Mouse (Mus musculus) MEL-GATA-1-ER (cell line): ENCODE measurements around the gene C130026I21Rik.
"Not testable (repeated sequence)": the region's sequence is repeated elsewhere in the genome, so short reads cannot be mapped to it uniquely, and the experiment has no call there.

ENCODE experiments used
- DNase-seq: peaks from one replicate; pipeline ENCODE4 v3.0.0-alpha.2; 2012; ENCODE audit warnings: low read depth; ENCODE audit errors: extremely low read depth

C130026I21Rik gene

GRCm38 (mm10) chr1:85270466-85270865 is at the start of gene C130026I21Rik:
C130026I21Rik (minus strand) TSS chr1:85270566.
- not testable (repeated sequence) for DNase-seq

DNA sequence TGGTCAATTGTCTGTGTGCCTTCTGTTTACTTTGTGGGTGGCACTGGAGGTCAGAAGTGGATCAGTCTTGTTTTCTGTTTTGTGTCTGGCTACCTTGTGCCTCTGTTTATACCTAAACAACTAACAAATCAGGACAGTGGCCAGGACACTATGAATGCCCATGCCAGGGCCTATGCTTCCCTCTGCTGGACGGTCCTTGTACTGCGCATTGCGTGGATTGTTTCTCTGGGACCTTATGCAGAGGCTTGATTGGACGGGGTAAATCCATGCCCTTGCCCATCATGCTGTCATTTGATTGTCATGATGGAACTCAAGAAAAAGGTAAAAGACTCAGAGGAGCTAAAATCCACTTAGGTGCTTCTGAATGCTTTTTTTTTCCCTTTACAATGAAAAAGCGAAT is 16.7 kb upstream of the C130026I21Rik start:
- DNase-seq = not testable (repeated sequence)

- DNase-seq = not testable (repeated sequence)
These were observed 6.1 kb upstream of the C130026I21Rik start for GRCm38 (mm10) chr1:85276421-85276820.

DNA sequence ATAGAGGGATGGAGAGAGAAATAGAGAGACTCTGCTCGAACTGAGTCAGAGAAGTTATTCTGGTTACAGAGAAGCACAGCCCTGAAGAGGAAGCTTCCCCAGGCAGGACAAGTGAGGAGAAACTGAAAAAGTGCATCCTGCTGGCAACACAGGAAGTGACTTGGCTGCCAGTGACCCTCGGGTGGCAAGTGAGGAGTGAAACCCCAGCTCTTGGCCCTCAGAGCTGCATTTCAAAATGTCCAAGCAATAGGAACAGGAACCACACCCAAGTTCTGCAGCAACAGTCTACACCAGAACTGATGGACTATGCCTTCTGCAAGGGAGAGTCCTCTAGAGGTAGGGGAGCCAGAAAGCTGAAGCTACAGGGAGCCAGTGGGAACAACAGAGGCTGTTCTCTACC is 11.7 kb downstream of the C130026I21Rik start:
- DNase-seq = not testable (repeated sequence)

DNA sequence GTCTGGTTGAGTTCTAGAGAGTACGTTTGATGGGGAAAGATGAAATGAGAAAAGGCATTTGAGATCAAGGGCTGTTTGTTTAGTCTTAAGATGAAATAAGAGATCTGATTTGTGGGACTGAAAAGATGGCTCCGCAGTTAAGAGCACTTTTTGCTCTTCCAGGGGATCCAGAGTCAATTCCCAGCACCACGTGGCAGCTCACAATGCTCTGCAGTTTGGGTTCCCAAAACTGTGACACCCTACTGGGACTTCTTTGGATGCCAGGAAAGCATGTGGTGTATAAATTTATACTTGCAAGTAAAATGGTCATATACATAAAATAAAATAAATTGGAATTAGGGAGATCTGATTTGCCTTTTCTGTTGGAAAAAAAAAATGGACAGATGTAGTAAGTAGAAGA is 15.1 kb downstream of the C130026I21Rik start:
- not testable (repeated sequence) for DNase-seq

DNA sequence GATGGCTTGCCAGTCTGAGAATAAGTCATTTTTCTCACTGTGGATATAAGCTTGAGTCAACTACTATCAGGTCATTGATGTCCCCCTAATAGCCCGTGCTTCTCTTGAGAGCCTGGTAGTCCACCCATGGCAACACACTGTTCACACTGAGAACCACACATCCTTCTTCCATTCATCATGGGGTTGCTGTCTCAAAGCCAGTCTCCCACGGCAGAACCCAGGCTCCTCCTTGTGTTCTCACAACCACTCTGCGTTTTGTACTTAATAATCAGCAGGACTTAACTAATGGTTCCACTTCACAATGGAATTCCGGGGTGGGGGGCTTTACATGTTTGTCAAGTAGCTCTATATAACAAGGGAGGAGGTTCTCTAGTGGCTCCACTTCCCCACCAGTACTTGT is 19.2 kb downstream of the C130026I21Rik start:
- not testable (repeated sequence) for DNase-seq

DNA sequence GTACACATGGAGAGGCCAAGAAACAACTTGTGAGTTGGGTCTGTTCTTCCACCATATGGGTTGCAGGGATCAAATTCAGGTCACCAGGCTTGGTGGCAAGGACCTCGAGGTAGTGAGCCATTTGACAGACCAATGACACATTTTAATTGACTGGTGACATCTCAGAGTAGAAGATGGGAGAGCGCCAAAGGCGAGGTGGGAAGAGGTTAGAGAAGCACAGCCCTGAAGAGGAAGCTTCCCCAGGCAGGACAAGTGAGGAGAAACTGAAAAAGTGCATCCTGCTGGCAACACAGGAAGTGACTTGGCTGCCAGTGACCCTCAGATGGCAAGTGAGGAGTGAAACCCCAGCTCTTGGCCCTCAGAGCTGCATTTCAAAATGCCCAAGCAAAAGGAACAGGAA is 21.4 kb downstream of the C130026I21Rik start:
- not testable (repeated sequence) for DNase-seq

DNA sequence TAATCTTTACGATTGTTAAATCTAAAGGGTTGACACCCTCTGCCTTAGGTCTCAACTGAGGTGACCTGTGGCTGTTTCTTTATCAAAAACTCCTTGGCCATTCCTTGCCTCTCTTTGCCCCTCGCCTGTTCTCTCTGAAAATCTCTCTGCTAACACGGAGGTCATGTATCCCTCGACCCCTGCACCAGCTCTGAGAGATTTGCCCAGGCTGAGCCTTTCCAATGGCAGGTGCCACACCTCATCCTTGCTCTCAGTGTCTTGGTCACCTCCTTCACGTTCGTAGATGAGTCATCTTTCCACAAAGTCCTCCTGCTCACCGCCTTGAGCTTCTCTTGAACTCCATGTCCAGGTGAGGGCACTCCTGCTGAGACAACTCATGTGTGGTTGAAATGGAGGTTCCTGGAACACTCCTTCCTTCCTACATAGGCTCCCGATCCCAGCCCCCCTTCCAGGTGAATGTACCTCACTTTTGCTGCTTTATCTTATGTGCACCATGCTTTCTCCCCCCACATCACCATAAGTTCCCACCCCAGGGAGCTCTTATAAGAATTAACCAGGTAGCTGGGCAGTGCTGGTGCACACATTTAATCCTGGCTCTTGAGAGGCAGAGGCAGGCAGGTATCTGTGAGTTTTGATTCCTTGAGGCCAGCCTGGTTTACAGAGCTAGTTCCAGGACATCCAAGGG is 23.4 kb downstream of the C130026I21Rik start:
- DNase-seq = not testable (repeated sequence)

GRCm38 (mm10) chr1:85246266-85246665 is 24.1 kb downstream of the C130026I21Rik start:
- not testable (repeated sequence) for DNase-seq

DNA sequence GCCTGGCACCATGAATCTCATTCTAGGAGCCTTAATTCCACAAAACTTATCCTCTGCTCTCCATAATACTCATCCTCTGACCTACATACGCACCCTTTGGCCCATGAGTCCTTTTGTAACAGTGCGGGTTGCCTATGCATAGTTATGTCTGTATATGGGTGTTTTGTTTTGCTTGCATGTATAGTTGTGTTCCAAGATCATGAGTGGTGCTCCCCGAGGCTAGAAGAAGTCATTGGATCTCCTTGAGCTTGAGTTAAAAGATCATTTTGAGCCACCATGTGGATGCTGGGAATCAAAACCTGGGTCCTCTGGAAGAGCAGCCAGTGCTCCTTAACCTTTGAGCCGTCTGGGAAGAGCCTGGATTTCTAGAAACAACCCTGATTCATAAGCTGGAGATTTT is 25.4 kb downstream of the C130026I21Rik start:
- not testable (repeated sequence) for DNase-seq

DNA sequence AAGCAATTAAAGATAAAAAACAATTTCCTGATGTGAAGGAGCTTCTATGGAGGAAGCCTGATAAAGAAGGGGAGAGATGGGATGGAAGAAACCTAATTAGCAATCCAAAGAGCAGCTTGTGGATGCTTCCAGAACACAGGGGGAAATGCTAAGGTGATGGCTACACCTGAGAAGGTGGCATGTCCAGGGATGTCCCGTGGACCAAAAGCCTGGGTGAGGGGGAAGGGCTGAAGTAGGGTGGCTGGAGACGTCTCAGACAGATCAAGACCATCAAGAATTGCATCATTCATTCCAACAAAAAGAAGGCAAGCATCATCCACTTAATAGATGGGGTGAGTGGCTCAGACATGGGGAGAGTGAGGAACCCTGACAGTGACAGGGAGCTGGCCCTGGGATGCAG is 27.3 kb downstream of the C130026I21Rik start:
- DNase-seq = not testable (repeated sequence)

DNA sequence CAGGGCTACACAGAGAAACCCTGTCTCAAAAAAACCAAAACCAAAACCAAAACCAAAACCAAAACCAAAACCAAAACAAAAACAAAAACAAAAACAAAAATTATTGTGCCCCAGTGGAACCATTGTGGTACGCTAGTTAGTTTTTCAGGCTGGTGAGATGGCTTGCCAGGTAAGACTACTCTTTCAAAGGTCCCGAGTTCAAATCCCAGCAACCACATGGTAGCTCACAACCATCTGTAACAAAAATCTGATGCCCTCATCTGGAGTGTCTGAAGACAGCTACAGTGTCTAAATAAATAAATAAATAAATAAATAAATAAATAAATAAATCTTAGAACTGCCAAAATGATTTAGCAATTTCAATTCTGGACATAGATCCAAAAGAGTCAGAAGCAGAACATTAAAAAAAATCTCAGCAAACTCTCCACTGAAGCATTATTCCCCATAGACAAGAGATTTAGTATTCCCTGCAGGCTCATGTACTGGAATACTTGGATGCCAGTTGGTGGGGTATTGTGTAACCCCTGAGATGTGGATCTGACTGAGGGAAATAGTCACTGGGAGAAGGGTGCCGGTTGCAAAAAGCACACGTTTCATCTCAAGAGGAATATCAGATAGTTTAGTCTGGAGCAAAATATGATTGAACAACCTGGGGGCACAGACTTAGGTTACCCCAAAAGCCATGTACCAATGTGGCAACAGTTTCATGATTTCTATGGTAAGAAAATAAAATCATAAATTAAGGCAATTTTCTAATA is 31.2 kb downstream of the C130026I21Rik start:
- DNase-seq = not testable (repeated sequence)

DNA sequence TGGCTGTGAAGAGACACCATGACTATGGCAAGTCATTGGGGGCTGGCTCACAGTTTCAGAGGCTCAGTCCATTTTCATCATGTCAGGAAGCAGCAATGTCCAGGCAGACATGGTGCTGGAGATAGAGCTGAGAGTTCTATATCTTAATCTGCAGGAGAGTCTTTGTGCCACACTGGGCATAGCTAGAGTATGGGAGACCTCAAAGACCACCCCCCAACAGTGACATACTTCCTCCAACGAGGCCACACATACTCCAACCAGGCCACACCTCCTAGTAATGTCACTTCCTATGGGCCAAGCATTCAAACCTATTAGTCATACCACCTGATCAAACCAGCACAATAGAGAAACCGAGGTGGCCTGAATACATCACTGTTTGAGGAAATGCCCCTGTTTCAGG is 63.8 kb downstream of the C130026I21Rik start:
- DNase-seq = not testable (repeated sequence)

- DNase-seq = not testable (repeated sequence)
These were observed 70.8 kb downstream of the C130026I21Rik start for GRCm38 (mm10) chr1:85199523-85199922.

- DNase-seq = not testable (repeated sequence)
These were observed 71.6 kb downstream of the C130026I21Rik start for GRCm38 (mm10) chr1:85198647-85199350.

- DNase-seq = not testable (repeated sequence)
These were observed 73.6 kb downstream of the C130026I21Rik start for GRCm38 (mm10) chr1:85196732-85197131.

GRCm38 (mm10) chr1:85193761-85194160 is 76.6 kb downstream of the C130026I21Rik start:
- DNase-seq = not testable (repeated sequence)

DNA sequence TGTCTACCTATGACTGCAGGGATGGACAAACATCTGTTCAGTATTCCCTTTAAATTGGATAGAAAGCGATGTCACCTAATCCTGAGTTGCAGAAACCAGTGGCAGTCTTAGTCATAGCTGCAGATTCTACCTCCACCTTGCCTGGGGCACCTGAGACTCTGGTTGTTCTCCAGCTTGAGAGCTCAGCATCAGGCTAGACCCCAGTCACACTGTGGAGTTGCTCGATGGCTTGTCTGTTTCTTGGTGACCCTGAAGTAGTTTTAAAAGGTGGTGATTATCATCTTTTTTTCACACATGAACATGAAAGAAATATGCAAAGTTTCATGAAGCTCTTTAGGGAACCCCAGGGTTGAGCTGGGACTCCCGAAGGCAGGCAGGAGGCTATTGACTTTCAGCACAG is 88.4 kb downstream of the C130026I21Rik start:
- DNase-seq = not testable (repeated sequence)

- DNase-seq = not testable (repeated sequence)
These were observed 91.4 kb downstream of the C130026I21Rik start for GRCm38 (mm10) chr1:85178971-85179370.

- not testable (repeated sequence) for DNase-seq
These were observed 107.5 kb downstream of the C130026I21Rik start for GRCm38 (mm10) chr1:85162841-85163240.

- DNase-seq = not testable (repeated sequence)
These were observed 115.2 kb downstream of the C130026I21Rik start for GRCm38 (mm10) chr1:85155151-85155550.

GRCm38 (mm10) chr1:85133671-85134070 is 136.7 kb downstream of the C130026I21Rik start:
- DNase-seq = not testable (repeated sequence)
